Mouse (Mus musculus): ENCODE results near the gene Colq. TPM values are rescaled to one million over a fixed set of nuclear protein-coding genes. Genes with fewer than 3 reads are reported as not detected.

Colq gene
- polyA plus RNA-seq, 1 experiment: 108 TPM

DNA sequence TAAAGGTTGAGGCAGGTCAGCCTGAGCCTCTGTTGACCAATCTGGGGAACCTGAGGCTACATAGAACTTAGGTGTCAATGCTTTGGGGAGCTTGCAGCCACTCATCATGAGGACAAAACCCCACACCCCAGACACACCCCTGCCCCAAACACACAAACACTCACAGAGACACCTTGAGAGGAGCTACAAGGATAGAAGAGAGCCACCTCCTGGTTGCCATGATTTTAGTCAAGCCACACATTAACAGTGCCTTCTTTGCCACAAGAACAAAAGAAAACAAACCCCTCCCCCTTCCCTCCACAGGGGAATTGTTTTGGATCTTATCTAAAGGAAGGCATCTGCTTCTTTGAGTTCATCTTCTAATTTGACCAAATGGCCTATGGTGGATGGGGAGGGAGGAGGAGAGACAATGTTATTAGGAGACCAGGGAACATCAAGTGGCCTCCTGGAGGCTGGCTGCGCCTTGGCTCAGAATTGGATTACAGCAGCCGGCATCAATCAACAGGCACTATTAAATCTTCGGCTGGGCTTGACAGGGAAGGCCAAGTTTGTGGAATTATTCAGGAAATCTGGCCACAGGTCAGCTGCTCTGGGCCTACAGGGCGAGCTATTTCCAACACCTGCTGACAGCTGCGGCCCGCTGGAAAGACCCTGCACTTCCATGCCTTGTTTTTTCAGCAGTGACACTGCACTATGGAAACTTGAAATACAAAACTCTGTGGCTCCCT is 26.5 kb downstream of the Colq start:
- no peak overlapping the region for H3K27ac ChIP-seq (ENCODE audit: control insufficient read depth, insufficient read depth, low read depth, low read length)
- no peaks in the 10 kb centered on the region for H3K36me3 ChIP-seq (ENCODE audit: control insufficient read depth, insufficient read depth, low read length)
- TF ChIP-seq POLR2A (IDR thresholded peaks at IDR 0.05; ENCODE audit: control insufficient read depth, low read depth, low read length) (no peak), CTCF (IDR thresholded peaks at IDR 0.05; ENCODE audit: control insufficient read depth, insufficient read depth, insufficient replicate concordance, low read depth, low read length) (no peak)
- no peaks in the 10 kb centered on the region for H3K4me1 ChIP-seq (ENCODE audit: control insufficient read depth, insufficient read depth, low read length)
- H3K27me3 ChIP-seq (ENCODE audit: control insufficient read depth, insufficient read depth, low read length): no peaks in the 10 kb centered on the region
- no peak overlapping the region for H3K4me3 ChIP-seq (ENCODE audit: control insufficient read depth, low read depth, low read length)

DNA sequence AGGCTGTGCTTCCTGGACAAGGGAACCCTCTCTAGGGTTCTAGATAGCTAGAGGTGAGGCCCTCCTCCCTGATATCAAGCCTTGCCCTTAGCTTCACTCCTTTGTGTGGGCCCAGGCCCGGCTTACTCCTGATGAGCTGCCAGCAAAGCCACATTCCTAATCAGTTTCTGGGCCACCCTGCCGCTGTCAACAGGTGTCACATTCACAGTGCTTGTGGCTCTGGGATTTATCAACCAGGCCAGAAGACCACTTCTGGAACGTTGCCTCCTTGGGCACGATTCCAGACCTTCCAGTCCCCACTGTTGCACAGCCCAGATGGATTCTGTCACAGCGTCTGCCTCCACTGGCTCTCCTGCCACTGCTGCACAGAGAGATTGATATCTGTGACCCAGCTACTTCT is 30.3 kb downstream of the Colq start:
- Histone ChIP-seq H3K36me3 (ENCODE audit: control insufficient read depth, insufficient read depth, low read length) (no peaks in the 10 kb centered on the region), H3K27ac (ENCODE audit: control insufficient read depth, insufficient read depth, low read depth, low read length) (no peak overlapping the region), H3K27me3 (ENCODE audit: control insufficient read depth, insufficient read depth, low read length) (no peaks in the 10 kb centered on the region), H3K4me3 (ENCODE audit: control insufficient read depth, low read depth, low read length) (no peak overlapping the region), H3K4me1 (ENCODE audit: control insufficient read depth, insufficient read depth, low read length) (no peaks in the 10 kb centered on the region)
- no peak for TF ChIP-seq POLR2A (IDR thresholded peaks at IDR 0.05; ENCODE audit: control insufficient read depth, low read depth, low read length)
- no peak for TF ChIP-seq CTCF (IDR thresholded peaks at IDR 0.05; ENCODE audit: control insufficient read depth, insufficient read depth, insufficient replicate concordance, low read depth, low read length)

DNA sequence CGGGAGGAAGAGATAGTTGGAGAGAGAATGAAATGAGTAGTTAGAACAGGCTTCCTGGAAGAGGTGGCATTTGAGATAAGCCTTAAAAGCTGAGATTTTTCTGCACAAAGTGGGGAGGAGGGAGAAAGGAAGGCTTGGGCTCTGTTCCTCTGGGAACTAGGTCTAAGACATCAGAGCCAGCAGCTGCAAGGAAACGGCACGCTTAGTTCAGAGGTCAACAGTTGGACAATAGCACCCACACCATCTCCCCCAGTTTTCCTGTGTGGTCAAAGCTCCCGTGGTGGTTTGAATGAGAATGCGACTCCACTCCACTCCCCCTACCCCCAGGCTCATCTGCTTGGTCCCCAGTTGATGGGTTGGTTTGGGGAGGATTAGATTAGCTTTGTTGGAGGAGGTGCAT is 31.9 kb downstream of the Colq start:
- Histone ChIP-seq H3K27me3 (ENCODE audit: control insufficient read depth, insufficient read depth, low read length) (no peaks in the 10 kb centered on the region), H3K27ac (ENCODE audit: control insufficient read depth, insufficient read depth, low read depth, low read length) (no peak overlapping the region), H3K4me1 (ENCODE audit: control insufficient read depth, insufficient read depth, low read length) (no peaks in the 10 kb centered on the region; the same call in 1 of the 2 replicates), H3K36me3 (ENCODE audit: control insufficient read depth, insufficient read depth, low read length) (no peaks in the 10 kb centered on the region), H3K4me3 (ENCODE audit: control insufficient read depth, low read depth, low read length) (no peak overlapping the region)
- TF ChIP-seq CTCF (IDR thresholded peaks at IDR 0.05; ENCODE audit: control insufficient read depth, insufficient read depth, insufficient replicate concordance, low read depth, low read length): no peak
- no peak for TF ChIP-seq POLR2A (IDR thresholded peaks at IDR 0.05; ENCODE audit: control insufficient read depth, low read depth, low read length)

DNA sequence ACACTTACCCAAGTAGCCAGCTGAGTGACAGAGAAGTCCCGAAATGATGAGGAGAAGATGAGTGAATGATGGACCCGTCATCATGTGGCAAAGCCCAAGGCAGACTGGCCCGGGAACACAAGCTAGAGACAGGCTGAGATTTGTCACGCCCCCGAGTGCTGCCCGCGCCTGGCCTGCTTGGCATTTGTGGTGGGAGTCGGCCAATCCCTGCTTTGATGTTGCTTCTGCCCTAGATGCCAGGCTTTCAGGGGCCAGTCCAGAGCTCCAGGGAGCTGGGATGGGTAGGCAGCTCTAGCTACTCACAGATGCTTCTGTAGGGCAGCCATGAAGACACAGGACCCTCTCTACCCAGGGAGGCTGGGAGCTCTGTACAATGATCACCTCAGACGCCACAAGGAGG is 33.4 kb downstream of the Colq start:
- H3K27ac ChIP-seq (ENCODE audit: control insufficient read depth, insufficient read depth, low read depth, low read length): no peak overlapping the region
- H3K4me3 ChIP-seq (ENCODE audit: control insufficient read depth, low read depth, low read length): no peak overlapping the region
- no peaks in the 10 kb centered on the region; the same call in 1 of the 2 replicates for H3K4me1 ChIP-seq (ENCODE audit: control insufficient read depth, insufficient read depth, low read length)
- H3K36me3 ChIP-seq (ENCODE audit: control insufficient read depth, insufficient read depth, low read length): no peaks in the 10 kb centered on the region
- H3K27me3 ChIP-seq (ENCODE audit: control insufficient read depth, insufficient read depth, low read length): no peaks in the 10 kb centered on the region
- TF ChIP-seq POLR2A (IDR thresholded peaks at IDR 0.05; ENCODE audit: control insufficient read depth, low read depth, low read length) (no peak), CTCF (IDR thresholded peaks at IDR 0.05; ENCODE audit: control insufficient read depth, insufficient read depth, insufficient replicate concordance, low read depth, low read length) (no peak)

DNA sequence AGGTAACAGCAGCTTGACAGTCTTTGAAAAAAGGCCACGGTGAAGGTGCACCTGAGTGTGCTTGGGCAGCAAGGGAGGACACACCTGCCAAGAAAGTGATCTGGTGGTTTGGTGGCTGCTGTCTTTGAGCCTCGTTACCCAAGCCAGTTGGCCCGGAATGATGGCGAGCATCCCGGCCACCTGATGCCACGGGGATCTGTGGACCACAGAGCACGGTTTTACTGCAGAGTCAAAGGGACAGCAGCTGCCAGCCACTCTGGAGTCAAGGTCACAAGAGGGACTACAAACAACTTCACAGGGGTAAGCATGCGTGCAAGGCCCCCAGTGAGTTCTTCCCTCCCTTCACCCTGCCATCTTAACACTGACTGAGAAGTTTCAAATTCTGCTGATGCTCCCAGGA is 33.9 kb downstream of the Colq start:
- Histone ChIP-seq H3K36me3 (ENCODE audit: control insufficient read depth, insufficient read depth, low read length) (no peaks in the 10 kb centered on the region), H3K27me3 (ENCODE audit: control insufficient read depth, insufficient read depth, low read length) (no peaks in the 10 kb centered on the region), H3K27ac (ENCODE audit: control insufficient read depth, insufficient read depth, low read depth, low read length) (no peak overlapping the region), H3K4me3 (ENCODE audit: control insufficient read depth, low read depth, low read length) (no peak overlapping the region), H3K4me1 (ENCODE audit: control insufficient read depth, insufficient read depth, low read length) (no peaks in the 10 kb centered on the region; the same call in 1 of the 2 replicates)
- no peak for TF ChIP-seq CTCF (IDR thresholded peaks at IDR 0.05; ENCODE audit: control insufficient read depth, insufficient read depth, insufficient replicate concordance, low read depth, low read length)
- no peak for TF ChIP-seq POLR2A (IDR thresholded peaks at IDR 0.05; ENCODE audit: control insufficient read depth, low read depth, low read length)

DNA sequence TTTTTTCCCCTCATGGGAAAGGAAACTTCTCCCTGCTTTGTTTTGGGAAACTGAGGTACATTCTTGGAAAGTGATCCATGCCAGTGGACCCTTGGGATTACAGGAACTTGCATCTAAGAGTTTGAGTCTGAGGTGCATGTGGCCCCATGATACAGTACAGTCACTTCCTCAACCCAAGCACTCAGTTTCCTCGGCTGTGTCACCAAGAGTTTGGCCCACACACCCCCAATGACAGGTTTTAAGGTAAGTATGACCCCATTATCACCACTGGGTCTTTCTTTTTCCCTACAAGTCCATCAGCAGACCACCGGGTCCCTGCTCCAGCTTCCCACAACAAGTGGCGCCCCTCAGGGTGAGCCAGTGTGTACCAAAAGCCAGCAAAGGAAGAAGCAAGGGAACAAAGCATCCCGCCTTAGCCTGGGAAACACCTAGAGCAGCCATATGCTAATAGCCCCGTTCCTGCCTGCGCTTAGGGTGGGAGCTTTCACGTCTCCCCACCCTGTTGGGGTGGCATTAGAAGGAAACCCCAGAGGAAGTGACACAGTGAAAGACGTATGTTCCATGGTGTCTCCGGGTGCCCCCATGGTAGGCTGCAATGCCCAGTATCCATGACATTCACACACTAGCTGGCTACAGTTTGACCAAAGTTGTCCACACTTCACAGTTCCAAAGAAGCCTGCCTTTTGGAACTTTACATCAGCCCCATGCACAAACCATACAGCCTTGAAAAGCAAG is 34.5 kb downstream of the Colq start:
- Histone ChIP-seq H3K4me1 (ENCODE audit: control insufficient read depth, insufficient read depth, low read length) (no peaks in the 10 kb centered on the region; the same call in 1 of the 2 replicates), H3K36me3 (ENCODE audit: control insufficient read depth, insufficient read depth, low read length) (no peaks in the 10 kb centered on the region), H3K27me3 (ENCODE audit: control insufficient read depth, insufficient read depth, low read length) (no peaks in the 10 kb centered on the region), H3K4me3 (ENCODE audit: control insufficient read depth, low read depth, low read length) (no peak overlapping the region), H3K27ac (ENCODE audit: control insufficient read depth, insufficient read depth, low read depth, low read length) (no peak overlapping the region)
- TF ChIP-seq POLR2A (IDR thresholded peaks at IDR 0.05; ENCODE audit: control insufficient read depth, low read depth, low read length) (no peak), CTCF (IDR thresholded peaks at IDR 0.05; ENCODE audit: control insufficient read depth, insufficient read depth, insufficient replicate concordance, low read depth, low read length) (no peak)

DNA sequence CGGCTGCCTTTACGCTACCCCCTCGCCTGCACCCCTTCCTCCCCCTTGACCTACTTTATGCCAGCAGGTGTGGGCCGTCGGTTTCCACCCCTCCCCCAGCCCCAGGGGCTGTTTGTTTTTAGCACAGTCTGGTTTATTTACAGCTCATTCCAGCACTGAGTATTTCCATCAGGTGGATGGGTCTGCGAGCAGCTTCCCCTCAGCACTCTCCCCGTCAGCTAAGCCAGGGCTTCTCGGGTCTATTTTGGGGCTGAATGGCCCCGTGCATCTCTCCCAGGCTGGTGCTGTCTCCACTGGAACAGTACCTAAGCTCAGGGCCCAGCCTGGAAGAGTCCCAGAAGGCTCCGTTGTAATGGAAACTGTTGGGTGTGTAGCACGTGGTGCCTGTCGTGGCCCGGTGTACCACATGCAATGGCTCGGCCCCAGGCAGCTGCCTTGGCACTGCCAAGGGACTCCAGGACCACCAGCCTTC is 35.1 kb downstream of the Colq start:
- Histone ChIP-seq H3K4me3 (ENCODE audit: control insufficient read depth, low read depth, low read length) (no peak overlapping the region), H3K27me3 (ENCODE audit: control insufficient read depth, insufficient read depth, low read length) (no peaks in the 10 kb centered on the region), H3K4me1 (ENCODE audit: control insufficient read depth, insufficient read depth, low read length) (no peaks in the 10 kb centered on the region; the same call in 1 of the 2 replicates), H3K27ac (ENCODE audit: control insufficient read depth, insufficient read depth, low read depth, low read length) (no peak overlapping the region), H3K36me3 (ENCODE audit: control insufficient read depth, insufficient read depth, low read length) (no peaks in the 10 kb centered on the region)
- no peak for TF ChIP-seq CTCF (IDR thresholded peaks at IDR 0.05; ENCODE audit: control insufficient read depth, insufficient read depth, insufficient replicate concordance, low read depth, low read length)

All from testis, adult 2 months (tissue).